Mouse (Mus musculus) B cell, adult 2 months (primary cell): ENCODE data around the gene Pkp2.
"Not testable (repeated sequence)": the region's sequence is repeated elsewhere in the genome, so short reads cannot be mapped to it uniquely, and the experiment has no call there.

Experiments used
- DNase-seq, 2 experiments: peaks; one replicate each; pipeline ENCODE4 v3.0.0; 2022

Pkp2 gene

GRCm38 (mm10) chr16:16213079-16213760, at the start of gene Pkp2:
Gene Pkp2, plus strand, starts transcription at chr16:16213318.
- peak; percentile 30 to 35 for DNase-seq

GRCm38 (mm10) chr16:16197374-16197773, 15.7 kb upstream of the Pkp2 start:
- DNase-seq: no peak

GRCm38 (mm10) chr16:16201991-16202390, 11.1 kb upstream of the Pkp2 start:
- DNase-seq: peak; percentile 23 to 37

GRCm38 (mm10) chr16:16204648-16205047, 8.5 kb upstream of the Pkp2 start:
- no peak for DNase-seq

- DNase-seq: no peak
Observed at GRCm38 (mm10) chr16:16212723-16213078, 417 bp upstream of the Pkp2 start.

GRCm38 (mm10) chr16:16213761-16214305, 715 bp downstream of the Pkp2 start:
- peak in 1 of 2 experiments; percentile 5 for DNase-seq

- DNase-seq: no peak
Observed at GRCm38 (mm10) chr16:16215645-16216387, 2.7 kb downstream of the Pkp2 start.

- no peak for DNase-seq
Observed at GRCm38 (mm10) chr16:16216934-16217333, 3.8 kb downstream of the Pkp2 start.

GRCm38 (mm10) chr16:16219835-16220234, 6.7 kb downstream of the Pkp2 start:
- DNase-seq: no peak

GRCm38 (mm10) chr16:16222651-16223050, 9.5 kb downstream of the Pkp2 start:
- DNase-seq: no peak

- DNase-seq: no peak
Observed at GRCm38 (mm10) chr16:16224506-16224924, 11.4 kb downstream of the Pkp2 start.

GRCm38 (mm10) chr16:16225828-16226227, 12.7 kb downstream of the Pkp2 start:
- no peak for DNase-seq

- DNase-seq: no peak
Observed at GRCm38 (mm10) chr16:16230439-16230838, 17.3 kb downstream of the Pkp2 start.

- no peak for DNase-seq
Observed at GRCm38 (mm10) chr16:16233919-16234318, 20.8 kb downstream of the Pkp2 start.

- DNase-seq: not testable (repeated sequence)
Observed at GRCm38 (mm10) chr16:16236681-16237080, 23.6 kb downstream of the Pkp2 start.

GRCm38 (mm10) chr16:16238356-16238755, 25.2 kb downstream of the Pkp2 start:
- no peak for DNase-seq

GRCm38 (mm10) chr16:16244711-16245110, 31.6 kb downstream of the Pkp2 start:
- no peak for DNase-seq

GRCm38 (mm10) chr16:16250470-16250869, 37.4 kb downstream of the Pkp2 start:
- DNase-seq: no peak

- no peak for DNase-seq
Observed at GRCm38 (mm10) chr16:16253326-16254074, 40.4 kb downstream of the Pkp2 start.

GRCm38 (mm10) chr16:16255217-16255616, 42.1 kb downstream of the Pkp2 start:
- no peak for DNase-seq

GRCm38 (mm10) chr16:16255874-16256273, 42.8 kb downstream of the Pkp2 start:
- no peak for DNase-seq

- DNase-seq: no peak
Observed at GRCm38 (mm10) chr16:16256672-16257071, 43.6 kb downstream of the Pkp2 start.

GRCm38 (mm10) chr16:16260882-16261281, 47.8 kb downstream of the Pkp2 start:
- no peak for DNase-seq
